Mouse (Mus musculus) thymus, adult 2 months (tissue): ENCODE data around the gene Spaca6. TPM values are rescaled to one million over a fixed set of nuclear protein-coding genes. Genes with fewer than 3 reads are reported as not detected.
A peak's percentile ranks its signal among the peaks of the same experiment; 100 is the strongest.

Experiments used
- DNase-seq: peaks from one replicate; pipeline ENCODE4 v3.0.0; 2021
- H3K27ac ChIP-seq: fragments of 200-500 bp; 2 replicates; pipeline ENCODE4 v1.5.1; 2012; ENCODE audit warnings: low read length, control low read depth; ENCODE audit not compliant: control insufficient read depth, insufficient read depth
- H3K27me3 ChIP-seq: fragments of 200-500 bp; 2 replicates; pipeline ENCODE4 v1.6.1; 2012; ENCODE audit warnings: mild to moderate bottlenecking, low read length, moderate library complexity, mixed read lengths; ENCODE audit not compliant: control insufficient read depth, insufficient read depth
- H3K36me3 ChIP-seq: fragments of 200-500 bp; 2 replicates; pipeline ENCODE4 v1.6.1; 2012; ENCODE audit warnings: mild to moderate bottlenecking, low read length, moderate library complexity; ENCODE audit not compliant: control insufficient read depth, insufficient read depth
- H3K4me1 ChIP-seq: fragments of 200-500 bp; replicated peaks from 2 replicates; pipeline ENCODE4 v1.6.1; 2012; ENCODE audit warnings: low read length; ENCODE audit not compliant: control insufficient read depth, insufficient read depth
- H3K4me3 ChIP-seq: fragments of 200-500 bp; 2 replicates; pipeline ENCODE4 v1.5.1; 2012; ENCODE audit warnings: mild to moderate bottlenecking, low read length, control low read depth, moderate library complexity; ENCODE audit not compliant: control insufficient read depth, insufficient read depth
- CTCF ChIP-seq: fragments of 200-500 bp; IDR thresholded peaks from 2 replicates; pipeline ENCODE4 v1.5.1; 2012; ENCODE audit warnings: mild to moderate bottlenecking, control low read depth, low read length, moderate library complexity, borderline replicate concordance; ENCODE audit not compliant: control insufficient read depth, poor library complexity, insufficient read depth; ENCODE audit errors: extremely low read depth
- POLR2A ChIP-seq: fragments of 200-500 bp; IDR thresholded peaks from 2 replicates; pipeline ENCODE4 v1.6.1; 2012; ENCODE audit warnings: mild to moderate bottlenecking, low read length, control low read depth, moderate library complexity; ENCODE audit not compliant: control insufficient read depth, poor library complexity, insufficient read depth; ENCODE audit errors: extremely low read depth
- WGBS: fragments of 180-500 bp; shearing (Covaris S2); methylation state at CpG from one replicate; pipeline ENCODE4 v1.1.7; 2018; 5-methylcytosine and 5-hydroxymethylcytosine counted together
- polyA plus RNA-seq: library from polyadenylated mRNA; depleted of rRNA; stranded (reverse); fragments of >200 nt; gene quantifications from 2 replicates; pipeline ENCODE4 v1.2.3, GENCODE M21; 2012; rRNA removed

Spaca6 gene
- 11.3 and 14.9 TPM in 2 replicates for polyA plus RNA-seq

DNA sequence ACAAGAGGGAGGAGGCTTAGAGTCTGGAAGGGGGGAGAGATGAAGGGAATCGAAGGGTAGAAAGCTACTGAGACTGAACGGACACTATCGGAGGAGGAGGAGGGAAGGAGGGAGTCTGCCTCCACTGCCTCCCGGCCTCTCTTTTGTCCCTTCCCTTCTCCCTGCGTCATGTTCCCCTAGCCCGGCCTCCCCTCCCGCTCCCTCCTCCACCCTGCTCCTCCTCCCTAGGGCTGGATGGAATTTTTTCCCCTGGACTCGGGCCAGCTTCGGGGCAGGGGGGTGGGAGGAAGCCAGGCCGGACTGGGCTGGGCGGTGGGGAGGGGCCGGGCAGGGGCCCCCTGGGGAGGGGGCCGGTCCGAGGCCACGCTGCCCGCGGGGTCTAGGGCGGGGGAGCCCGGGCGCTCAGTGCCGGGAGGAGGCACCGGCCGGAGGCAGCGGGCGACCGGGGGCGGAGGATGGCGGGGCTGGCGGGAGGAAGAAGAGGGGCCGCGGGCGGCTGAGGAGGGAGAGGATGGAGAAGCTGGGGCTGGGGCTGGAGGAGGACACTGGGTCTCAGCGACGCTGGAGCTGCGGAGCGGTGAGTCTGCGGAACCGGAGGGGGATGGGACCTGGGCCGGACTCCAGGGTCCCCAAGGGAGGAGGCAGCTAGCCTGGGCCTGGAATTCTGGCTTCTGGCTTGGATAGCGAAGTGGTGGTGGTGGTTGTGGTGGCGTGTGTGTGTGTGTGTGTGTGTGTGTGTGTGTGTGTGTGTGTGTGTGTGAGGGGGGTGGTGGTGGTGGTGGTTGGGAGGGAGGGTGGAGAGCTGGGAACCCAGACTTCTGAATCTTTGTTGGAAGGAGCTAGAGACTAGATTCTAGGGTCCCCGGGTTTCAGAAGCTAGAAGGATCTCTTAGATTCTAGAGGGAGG, at the start of gene Spaca6:
Gene Spaca6 (plus strand): TSS at position 408 of the 907 bp plus-strand sequence.
- no peak for DNase-seq
- TF ChIP-seq POLR2A (no peak), CTCF (no peak)
- WGBS: 2% methylated on average over 38 of the region's 42 CpGs

DNA sequence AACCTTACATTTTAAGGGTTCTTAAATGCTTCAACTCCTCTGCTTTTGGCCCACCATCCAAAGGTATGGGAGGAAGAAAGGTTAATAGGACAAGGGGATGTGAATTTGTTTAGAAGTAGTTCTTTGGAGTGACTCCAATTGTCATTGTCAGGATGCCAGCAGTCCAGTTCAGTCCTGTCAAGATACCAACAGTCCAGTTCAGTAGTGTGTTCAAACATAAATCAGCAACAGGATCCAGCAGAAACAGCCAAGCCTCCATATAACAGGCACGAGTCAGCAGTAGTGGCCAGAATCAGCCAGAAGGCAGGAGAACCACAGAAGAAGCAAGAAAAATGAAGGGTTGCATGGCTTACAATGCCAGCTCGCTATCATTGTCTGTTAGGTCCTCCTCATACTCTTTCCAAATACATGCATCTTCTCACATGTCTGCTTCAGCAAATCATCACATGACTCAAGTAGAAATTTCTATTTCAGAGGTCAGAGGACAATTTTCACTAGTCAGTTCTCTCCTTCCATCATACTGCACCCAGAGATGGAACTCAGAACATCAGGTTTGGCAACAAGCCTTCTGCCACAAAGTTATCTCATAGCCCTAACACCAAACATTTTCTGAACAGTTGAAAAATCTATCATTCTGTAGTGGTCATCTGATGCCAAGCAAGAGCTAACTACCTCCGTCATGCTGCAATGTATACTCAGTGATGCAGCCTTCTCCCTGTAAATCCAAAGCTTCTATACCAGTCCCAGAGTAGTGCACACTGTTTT, 35.9 kb upstream of the Spaca6 start:
- DNase-seq: no peak
- Histone ChIP-seq H3K4me3 (no peak overlapping the region), H3K27ac (no peak overlapping the region), H3K27me3 (no peaks in the 10 kb centered on the region), H3K4me1 (no peaks in the 10 kb centered on the region), H3K36me3 (no peaks in the 10 kb centered on the region)
- WGBS: 71% methylated on average over 3 of the region's 3 CpGs
- no peak for TF ChIP-seq CTCF
- no peak for TF ChIP-seq POLR2A

More for the DNA sequence above, at the start of gene Spaca6:
- Histone ChIP-seq H3K27me3 (no peaks in the 10 kb centered on the region; the same call in 1 of the 2 replicates), H3K4me3 (peak within 1 kb of the TSS; percentile 41), H3K36me3 (no peaks in the 10 kb centered on the region), H3K27ac (no peak within 1 kb of the TSS), H3K4me1 (peaks cover 16% of the 10 kb centered on the region)

DNA sequence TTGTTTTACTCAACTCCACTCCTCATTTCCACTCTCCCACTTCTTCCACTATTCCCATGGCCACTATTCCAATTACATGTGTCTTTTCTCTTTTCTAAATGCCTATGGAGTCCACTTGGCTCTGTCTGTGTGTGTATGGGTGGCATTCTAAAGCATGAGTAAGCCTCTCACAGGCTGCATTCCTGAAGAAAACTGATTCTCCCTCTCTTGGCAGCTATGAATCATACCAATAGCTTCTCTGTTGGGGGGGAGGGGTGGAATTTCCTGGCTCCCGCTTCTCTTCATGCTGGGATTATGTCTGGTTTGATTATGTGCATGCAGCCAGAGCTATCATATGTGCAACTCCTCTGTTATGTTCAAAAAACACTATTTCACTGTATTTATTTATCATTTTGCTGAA, 34.4 kb upstream of the Spaca6 start:
- Histone ChIP-seq H3K36me3 (no peaks in the 10 kb centered on the region), H3K27ac (no peak overlapping the region), H3K27me3 (no peaks in the 10 kb centered on the region), H3K4me1 (no peaks in the 10 kb centered on the region), H3K4me3 (no peak overlapping the region)
- 39% methylated on average over 1 of the region's 1 CpGs for WGBS
- no peak for DNase-seq
- TF ChIP-seq POLR2A (no peak), CTCF (no peak)

DNA sequence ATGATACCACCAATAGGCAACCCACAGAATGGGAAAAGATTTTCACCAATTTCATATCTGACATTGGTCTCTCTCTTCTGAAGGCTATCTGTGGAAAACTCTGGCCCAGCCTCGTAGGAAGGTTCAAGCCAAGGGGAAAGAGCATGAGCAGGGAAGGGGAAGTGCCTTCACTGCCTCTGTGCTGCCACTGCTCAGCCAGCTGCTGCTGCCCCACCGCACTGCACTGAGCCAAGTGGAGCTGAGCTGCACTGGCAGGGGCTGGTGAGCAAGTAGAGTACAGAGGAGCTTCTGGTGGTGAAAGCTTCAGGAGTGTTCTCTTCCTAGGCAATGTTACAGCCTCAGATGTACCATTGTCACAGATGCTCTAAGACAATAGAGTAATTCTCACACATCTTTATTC, 31.4 kb upstream of the Spaca6 start:
- no peak overlapping the region for H3K4me3 ChIP-seq
- WGBS: 22% methylated on average over 2 of the region's 2 CpGs
- no peaks in the 10 kb centered on the region for H3K4me1 ChIP-seq
- no peak for DNase-seq
- no peaks in the 10 kb centered on the region for H3K27me3 ChIP-seq
- no peak overlapping the region for H3K27ac ChIP-seq
- TF ChIP-seq POLR2A (no peak), CTCF (no peak)
- H3K36me3 ChIP-seq: no peaks in the 10 kb centered on the region

DNA sequence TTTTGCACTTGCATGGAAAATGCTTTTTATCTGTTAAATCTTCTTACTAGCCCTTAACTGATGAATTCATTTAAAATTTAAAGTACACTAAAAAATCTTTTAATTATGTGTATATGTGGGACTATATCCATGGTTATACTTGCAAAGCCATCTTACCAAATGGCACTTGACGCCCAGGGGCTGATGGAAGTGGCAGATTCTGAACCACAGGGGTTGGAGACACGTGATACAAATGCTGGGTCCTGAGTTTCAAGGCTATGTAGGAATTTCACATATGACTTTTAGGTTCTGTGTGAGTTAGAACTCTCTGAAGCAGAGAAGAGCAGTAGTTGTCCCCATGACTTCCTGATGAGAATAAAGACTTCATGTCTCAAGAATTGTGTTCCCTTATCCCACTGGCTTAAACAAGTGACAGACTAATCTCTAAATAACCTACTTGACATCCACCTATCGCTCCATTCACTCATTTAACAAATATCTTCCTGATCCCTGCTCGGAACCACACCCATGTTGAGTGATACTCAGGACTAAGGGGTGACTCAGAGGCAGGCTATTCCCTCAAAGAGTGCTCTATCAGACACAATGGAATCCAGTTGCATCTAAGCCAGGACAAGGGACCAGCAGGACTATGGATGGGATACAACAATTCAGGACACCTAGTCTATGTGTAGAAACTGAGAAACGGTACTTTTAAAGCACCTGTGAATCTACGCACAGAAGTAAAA, 3.2 kb upstream of the Spaca6 start:
- 95% methylated on average over 6 of the region's 6 CpGs for WGBS
- Histone ChIP-seq H3K27ac (no peak overlapping the region), H3K4me1 (peaks cover 10% of the 10 kb centered on the region; the same call in 1 of the 2 replicates), H3K27me3 (no peaks in the 10 kb centered on the region; the same call in 1 of the 2 replicates), H3K4me3 (no peak overlapping the region), H3K36me3 (no peaks in the 10 kb centered on the region)
- no peak for DNase-seq
- TF ChIP-seq POLR2A (no peak), CTCF (no peak)

DNA sequence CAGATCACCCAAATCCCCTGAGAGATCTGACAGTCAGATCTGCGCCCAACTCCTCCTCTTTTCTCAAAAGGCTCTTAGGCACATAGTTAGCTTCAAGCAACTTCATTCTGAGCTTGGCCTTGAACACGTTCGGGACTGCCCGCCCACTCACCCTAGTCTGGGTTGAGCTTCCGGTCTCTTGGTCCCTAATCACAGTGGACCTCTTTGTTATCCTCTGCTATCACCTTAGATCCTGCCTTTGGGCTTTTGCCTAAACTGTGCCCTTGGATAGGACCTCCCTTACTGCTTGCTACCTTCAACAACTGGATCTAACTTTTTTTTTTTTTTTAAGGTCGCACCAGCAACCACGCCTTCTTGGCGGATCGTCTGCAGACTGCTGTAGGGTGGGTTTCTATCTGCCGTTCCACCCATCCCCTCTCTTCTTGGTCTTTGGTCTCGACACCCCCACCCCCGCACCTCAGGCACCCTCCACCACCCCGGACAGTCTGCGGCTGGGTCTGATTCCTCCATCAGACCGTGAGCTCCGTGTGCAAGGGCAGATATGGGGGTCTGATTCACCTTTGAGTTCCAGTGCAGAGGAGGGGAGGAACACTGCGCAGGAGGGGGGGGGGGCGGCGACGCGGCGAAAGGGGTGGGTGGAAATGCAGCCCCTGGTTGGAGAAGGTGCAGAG, 902 bp upstream of the Spaca6 start:
- H3K4me1 ChIP-seq: peaks cover 16% of the 10 kb centered on the region
- TF ChIP-seq CTCF (no peak), POLR2A (no peak)
- H3K27me3 ChIP-seq: no peaks in the 10 kb centered on the region; the same call in 1 of the 2 replicates
- WGBS: 7% methylated on average over 20 of the region's 22 CpGs
- DNase-seq: no peak
- peak overlapping the region; percentile 41 for H3K4me3 ChIP-seq
- no peaks in the 10 kb centered on the region for H3K36me3 ChIP-seq
- H3K27ac ChIP-seq: no peak overlapping the region
